Mouse (Mus musculus): Measurements from ENCODE around the gene Arg1. TPM values are rescaled to one million over a fixed set of nuclear protein-coding genes. Genes with fewer than 3 reads are reported as not detected.

Gene Arg1
- polyA plus RNA-seq, 1 experiment from 2014 or later: 1.5 TPM

- WGBS: 81% methylated on average over 15 of the region's 15 CpGs
- DNase-seq (ENCODE audit: low spot score): no peak
- H3K9me3 ChIP-seq (ENCODE audit: control insufficient read depth, low read length): no peaks in the 10 kb centered on the region
- no peaks in the 10 kb centered on the region for H3K36me3 ChIP-seq (ENCODE audit: control insufficient read depth, insufficient read depth, low read length)
- no peak for ATAC-seq (replicated peaks; ENCODE audit: low FRiP score)
- H3K27ac ChIP-seq (ENCODE audit: low read depth, low read length): no peak overlapping the region
- no peaks in the 10 kb centered on the region for H3K4me1 ChIP-seq (replicated peaks; ENCODE audit: control insufficient read depth, insufficient read depth, low read length)
- no peak overlapping the region for H3K4me3 ChIP-seq (ENCODE audit: low read depth, low read length)
- no peaks in the 10 kb centered on the region for H3K27me3 ChIP-seq (ENCODE audit: control insufficient read depth, insufficient read depth, low read length)
- no peak overlapping the region for H3K9ac ChIP-seq (ENCODE audit: low read length)
- H3K4me2 ChIP-seq (ENCODE audit: low read depth, low read length, severe bottlenecking): no peak overlapping the region
Observed at GRCm38 (mm10) chr10:24958280-24959042, 31.2 kb upstream of the Arg1 start.

- no peak overlapping the region for H3K9ac ChIP-seq (ENCODE audit: low read length)
- H3K27ac ChIP-seq (ENCODE audit: low read depth, low read length): no peak overlapping the region
- no peak for ATAC-seq (replicated peaks; ENCODE audit: low FRiP score)
- no peaks in the 10 kb centered on the region for H3K9me3 ChIP-seq (ENCODE audit: control insufficient read depth, low read length)
- no peak overlapping the region for H3K4me2 ChIP-seq (ENCODE audit: low read depth, low read length, severe bottlenecking)
- no peaks in the 10 kb centered on the region for H3K4me1 ChIP-seq (replicated peaks; ENCODE audit: control insufficient read depth, insufficient read depth, low read length)
- DNase-seq (ENCODE audit: low spot score): no peak
- H3K4me3 ChIP-seq (ENCODE audit: low read depth, low read length): no peak overlapping the region
- no peaks in the 10 kb centered on the region for H3K36me3 ChIP-seq (ENCODE audit: control insufficient read depth, insufficient read depth, low read length)
- WGBS: 90% methylated on average over 6 of the region's 6 CpGs
- H3K27me3 ChIP-seq (ENCODE audit: control insufficient read depth, insufficient read depth, low read length): no peaks in the 10 kb centered on the region
Observed at GRCm38 (mm10) chr10:24953876-24954275, 26.6 kb upstream of the Arg1 start.

GRCm38 (mm10) chr10:24952549-24952948, 25.3 kb upstream of the Arg1 start:
- Histone ChIP-seq H3K27ac (ENCODE audit: low read depth, low read length) (no peak overlapping the region), H3K27me3 (ENCODE audit: control insufficient read depth, insufficient read depth, low read length) (no peaks in the 10 kb centered on the region), H3K9ac (ENCODE audit: low read length) (no peak overlapping the region), H3K4me2 (ENCODE audit: low read depth, low read length, severe bottlenecking) (no peak overlapping the region), H3K36me3 (ENCODE audit: control insufficient read depth, insufficient read depth, low read length) (no peaks in the 10 kb centered on the region), H3K9me3 (ENCODE audit: control insufficient read depth, low read length) (no peaks in the 10 kb centered on the region), H3K4me3 (ENCODE audit: low read depth, low read length) (no peak overlapping the region), H3K4me1 (replicated peaks; ENCODE audit: control insufficient read depth, insufficient read depth, low read length) (no peaks in the 10 kb centered on the region)
- WGBS: 87% methylated on average over 7 of the region's 7 CpGs
- DNase-seq (ENCODE audit: low spot score): no peak
- no peak for ATAC-seq (replicated peaks; ENCODE audit: low FRiP score)

- no peaks in the 10 kb centered on the region for H3K9me3 ChIP-seq (ENCODE audit: control insufficient read depth, low read length)
- no peak for ATAC-seq (replicated peaks; ENCODE audit: low FRiP score)
Observed at GRCm38 (mm10) chr10:24951575-24951974, 24.3 kb upstream of the Arg1 start.

GRCm38 (mm10) chr10:24950223-24950622, 22.9 kb upstream of the Arg1 start:
- H3K4me2 ChIP-seq (ENCODE audit: low read depth, low read length, severe bottlenecking): no peak overlapping the region
- no peaks in the 10 kb centered on the region for H3K9me3 ChIP-seq (ENCODE audit: control insufficient read depth, low read length)
- no peaks in the 10 kb centered on the region for H3K27me3 ChIP-seq (ENCODE audit: control insufficient read depth, insufficient read depth, low read length)
- no peak overlapping the region for H3K27ac ChIP-seq (ENCODE audit: low read depth, low read length)
- WGBS: 87% methylated on average over 4 of the region's 4 CpGs
- DNase-seq (ENCODE audit: low spot score) (no peak), ATAC-seq (replicated peaks; ENCODE audit: low FRiP score) (no peak)
- H3K36me3 ChIP-seq (ENCODE audit: control insufficient read depth, insufficient read depth, low read length): no peaks in the 10 kb centered on the region
- H3K4me1 ChIP-seq (replicated peaks; ENCODE audit: control insufficient read depth, insufficient read depth, low read length): no peaks in the 10 kb centered on the region
- no peak overlapping the region for H3K4me3 ChIP-seq (ENCODE audit: low read depth, low read length)
- H3K9ac ChIP-seq (ENCODE audit: low read length): no peak overlapping the region

More at GRCm38 (mm10) chr10:24951575-24951974, 24.3 kb upstream of the Arg1 start:
- Histone ChIP-seq H3K4me3 (ENCODE audit: low read depth, low read length) (no peak overlapping the region), H3K4me2 (ENCODE audit: low read depth, low read length, severe bottlenecking) (no peak overlapping the region), H3K27ac (ENCODE audit: low read depth, low read length) (no peak overlapping the region), H3K27me3 (ENCODE audit: control insufficient read depth, insufficient read depth, low read length) (no peaks in the 10 kb centered on the region), H3K36me3 (ENCODE audit: control insufficient read depth, insufficient read depth, low read length) (no peaks in the 10 kb centered on the region), H3K4me1 (replicated peaks; ENCODE audit: control insufficient read depth, insufficient read depth, low read length) (no peaks in the 10 kb centered on the region), H3K9ac (ENCODE audit: low read length) (no peak overlapping the region)
- no peak for DNase-seq (ENCODE audit: low spot score)
- WGBS: 94% methylated on average over 8 of the region's 8 CpGs

GRCm38 (mm10) chr10:24948278-24948677, 21.0 kb upstream of the Arg1 start:
- no peaks in the 10 kb centered on the region for H3K27me3 ChIP-seq (ENCODE audit: control insufficient read depth, insufficient read depth, low read length)
- no peaks in the 10 kb centered on the region for H3K9me3 ChIP-seq (ENCODE audit: control insufficient read depth, low read length)
- H3K9ac ChIP-seq (ENCODE audit: low read length): no peak overlapping the region
- no peak overlapping the region for H3K4me3 ChIP-seq (ENCODE audit: low read depth, low read length)
- no peaks in the 10 kb centered on the region for H3K4me1 ChIP-seq (replicated peaks; ENCODE audit: control insufficient read depth, insufficient read depth, low read length)
- no peak for ATAC-seq (replicated peaks; ENCODE audit: low FRiP score)
- WGBS: 92% methylated on average over 8 of the region's 8 CpGs
- no peak overlapping the region for H3K27ac ChIP-seq (ENCODE audit: low read depth, low read length)
- H3K4me2 ChIP-seq (ENCODE audit: low read depth, low read length, severe bottlenecking): no peak overlapping the region
- no peak for DNase-seq (ENCODE audit: low spot score)
- no peaks in the 10 kb centered on the region for H3K36me3 ChIP-seq (ENCODE audit: control insufficient read depth, insufficient read depth, low read length)

- H3K4me3 ChIP-seq (ENCODE audit: low read depth, low read length): no peak overlapping the region
- DNase-seq (ENCODE audit: low spot score) (no peak), ATAC-seq (replicated peaks; ENCODE audit: low FRiP score) (no peak)
- no peaks in the 10 kb centered on the region for H3K27me3 ChIP-seq (ENCODE audit: control insufficient read depth, insufficient read depth, low read length)
- H3K4me2 ChIP-seq (ENCODE audit: low read depth, low read length, severe bottlenecking): no peak overlapping the region
- H3K9ac ChIP-seq (ENCODE audit: low read length): no peak overlapping the region
- H3K27ac ChIP-seq (ENCODE audit: low read depth, low read length): no peak overlapping the region
- H3K4me1 ChIP-seq (replicated peaks; ENCODE audit: control insufficient read depth, insufficient read depth, low read length): no peaks in the 10 kb centered on the region
- H3K36me3 ChIP-seq (ENCODE audit: control insufficient read depth, insufficient read depth, low read length): no peaks in the 10 kb centered on the region
- H3K9me3 ChIP-seq (ENCODE audit: control insufficient read depth, low read length): no peaks in the 10 kb centered on the region
- WGBS: 88% methylated on average over 3 of the region's 3 CpGs
Observed at GRCm38 (mm10) chr10:24947871-24948270, 20.6 kb upstream of the Arg1 start.

GRCm38 (mm10) chr10:24930143-24930542, 2.9 kb upstream of the Arg1 start:
- Histone ChIP-seq H3K27ac (ENCODE audit: low read depth, low read length) (no peak overlapping the region), H3K27me3 (ENCODE audit: control insufficient read depth, insufficient read depth, low read length) (no peaks in the 10 kb centered on the region), H3K9me3 (ENCODE audit: control insufficient read depth, low read length) (no peaks in the 10 kb centered on the region), H3K4me1 (replicated peaks; ENCODE audit: control insufficient read depth, insufficient read depth, low read length) (no peaks in the 10 kb centered on the region), H3K36me3 (ENCODE audit: control insufficient read depth, insufficient read depth, low read length) (no peaks in the 10 kb centered on the region), H3K4me2 (ENCODE audit: low read depth, low read length, severe bottlenecking) (no peak overlapping the region), H3K4me3 (ENCODE audit: low read depth, low read length) (no peak overlapping the region), H3K9ac (ENCODE audit: low read length) (no peak overlapping the region)
- ATAC-seq (replicated peaks; ENCODE audit: low FRiP score) (no peak), DNase-seq (ENCODE audit: low spot score) (no peak)
- 88% methylated on average over 6 of the region's 6 CpGs for WGBS

- Histone ChIP-seq H3K36me3 (ENCODE audit: control insufficient read depth, insufficient read depth, low read length) (no peaks in the 10 kb centered on the region), H3K4me3 (ENCODE audit: low read depth, low read length) (no peak overlapping the region), H3K27me3 (ENCODE audit: control insufficient read depth, insufficient read depth, low read length) (no peaks in the 10 kb centered on the region), H3K9me3 (ENCODE audit: control insufficient read depth, low read length) (no peaks in the 10 kb centered on the region), H3K9ac (ENCODE audit: low read length) (no peak overlapping the region), H3K4me2 (ENCODE audit: low read depth, low read length, severe bottlenecking) (no peak overlapping the region), H3K27ac (ENCODE audit: low read depth, low read length) (no peak overlapping the region), H3K4me1 (replicated peaks; ENCODE audit: control insufficient read depth, insufficient read depth, low read length) (no peaks in the 10 kb centered on the region)
- 60% methylated on average over 12 of the region's 12 CpGs for WGBS
- DNase-seq (ENCODE audit: low spot score) (no peak), ATAC-seq (replicated peaks; ENCODE audit: low FRiP score) (no peak)
Observed at GRCm38 (mm10) chr10:24928072-24928471, 788 bp upstream of the Arg1 start.
